Mouse (Mus musculus) kidney, postnatal 25 days (tissue): Measurements from ENCODE around the gene Haus4.
A peak's percentile ranks its signal among the peaks of the same experiment; 100 is the strongest.

Source experiments
- DNase-seq, 2 experiments: peaks; one replicate each; pipeline ENCODE4 v3.0.0; 2021; ENCODE audit warnings: mixed read lengths in 2 of 2

The Haus4 gene

GRCm38 (mm10) chr14:54572790-54573736, 18.6 kb upstream of the Haus4 start:
- DNase-seq, result peak; percentile 80 to 94

GRCm38 (mm10) chr14:54572122-54572521, 17.7 kb upstream of the Haus4 start:
- DNase-seq, result no peak

- DNase-seq, result peak in 1 of 2 experiments; percentile 46
These were observed 15.3 kb upstream of the Haus4 start for GRCm38 (mm10) chr14:54569451-54570392.

- peak; percentile 83 to 86 for DNase-seq
These were observed 14.4 kb upstream of the Haus4 start for GRCm38 (mm10) chr14:54568694-54569414.

- DNase-seq, result no peak
These were observed 6.3 kb upstream of the Haus4 start for GRCm38 (mm10) chr14:54560527-54561242.

GRCm38 (mm10) chr14:54557330-54557729, 2.9 kb upstream of the Haus4 start:
- DNase-seq, result no peak

GRCm38 (mm10) chr14:54553454-54553974, 902 bp downstream of the Haus4 start:
- peak; percentile 37 to 42 for DNase-seq

GRCm38 (mm10) chr14:54544703-54545102, 9.7 kb downstream of the Haus4 start:
- no peak for DNase-seq

- no peak for DNase-seq
These were observed 13.6 kb downstream of the Haus4 start for GRCm38 (mm10) chr14:54540771-54541170.

- DNase-seq, result no peak
These were observed 15.8 kb downstream of the Haus4 start for GRCm38 (mm10) chr14:54538580-54538979.

- peak; percentile 78 to 91 for DNase-seq
These were observed 25.8 kb downstream of the Haus4 start for GRCm38 (mm10) chr14:54528446-54529111.

- DNase-seq, result no peak
These were observed 26.4 kb downstream of the Haus4 start for GRCm38 (mm10) chr14:54528007-54528393.

- DNase-seq, result peak in 1 of 2 experiments; percentile 29
These were observed 27.0 kb downstream of the Haus4 start for GRCm38 (mm10) chr14:54527227-54528006.

GRCm38 (mm10) chr14:54523600-54523999, 30.8 kb downstream of the Haus4 start:
- no peak for DNase-seq

- no peak for DNase-seq
These were observed 37.6 kb downstream of the Haus4 start for GRCm38 (mm10) chr14:54516710-54517310.

GRCm38 (mm10) chr14:54509774-54510173, 44.6 kb downstream of the Haus4 start:
- DNase-seq, result no peak

GRCm38 (mm10) chr14:54503092-54503491, 51.3 kb downstream of the Haus4 start:
- DNase-seq, result no peak

GRCm38 (mm10) chr14:54501365-54501764, 53.1 kb downstream of the Haus4 start:
- no peak for DNase-seq

GRCm38 (mm10) chr14:54499330-54499729, 55.1 kb downstream of the Haus4 start:
- no peak for DNase-seq

GRCm38 (mm10) chr14:54496706-54497105, 57.7 kb downstream of the Haus4 start:
- DNase-seq, result peak; percentile 31 to 70
